Mouse (Mus musculus) stomach, postnatal 0 days (tissue): Measurements from ENCODE around the gene Tead4. TPM values are rescaled to one million over a fixed set of nuclear protein-coding genes. Genes with fewer than 3 reads are reported as not detected.

Experiments
- ATAC-seq: fragments of 200-750 bp; cut with Nextera tagmentation; 2 replicates; pipeline ENCODE4 v1.8.0; 2017; ENCODE audit not compliant: low FRiP score, low TSS enrichment
- DNase-seq: peaks from one replicate; pipeline ENCODE4 v3.0.0-alpha.2; 2016; ENCODE audit warnings: low spot score
- H3K27ac ChIP-seq: fragments of 300-500 bp; sonication (generic); replicated peaks from 2 replicates; pipeline ENCODE4 v1.5.1; 2014; ENCODE audit warnings: mild to moderate bottlenecking, control low read depth
- H3K27me3 ChIP-seq: fragments of 300-500 bp; sonication (generic); 2 replicates; pipeline ENCODE4 v1.6.1; 2014; ENCODE audit warnings: low read length; ENCODE audit not compliant: control insufficient read depth, insufficient read depth
- H3K36me3 ChIP-seq: fragments of 300-500 bp; sonication (generic); 2 replicates; pipeline ENCODE4 v1.6.1; 2014; ENCODE audit warnings: low read length, mixed read lengths; ENCODE audit not compliant: control insufficient read depth, insufficient read depth
- H3K4me1 ChIP-seq: fragments of 300-500 bp; sonication (generic); replicated peaks from 2 replicates; pipeline ENCODE4 v1.6.1; 2014; ENCODE audit warnings: antibody characterized with exemption; ENCODE audit not compliant: control insufficient read depth, insufficient read depth
- H3K4me2 ChIP-seq: fragments of 300-500 bp; sonication (generic); replicated peaks from 2 replicates; pipeline ENCODE4 v1.6.1; 2014; ENCODE audit warnings: low read depth, mild to moderate bottlenecking, control low read depth, moderate library complexity
- H3K4me3 ChIP-seq: fragments of 300-500 bp; sonication (generic); 2 replicates; pipeline ENCODE4 v1.5.1; 2014; ENCODE audit warnings: low read depth, low read length, control low read depth
- H3K9ac ChIP-seq: fragments of 300-500 bp; sonication (generic); 2 replicates; pipeline ENCODE4 v1.6.1; 2014; ENCODE audit warnings: mild to moderate bottlenecking, low read length, control low read depth, mixed read lengths
- H3K9me3 ChIP-seq: fragments of 300-500 bp; sonication (generic); 2 replicates; pipeline ENCODE4 v1.6.1; 2016; ENCODE audit warnings: low read length; ENCODE audit not compliant: control insufficient read depth
- CTCF ChIP-seq: IDR thresholded peaks from 2 replicates; pipeline ENCODE4 v1.5.1; 2016; ENCODE audit warnings: antibody characterized with exemption, low read depth, mild to moderate bottlenecking, moderate library complexity
- EP300 ChIP-seq: optimal IDR thresholded peaks from 2 replicates; pipeline ENCODE3; 2016; ENCODE audit warnings: antibody characterized with exemption
- WGBS: fragments of 180-500 bp; shearing (Covaris S2); extraction: QIAGEN DNeasy Blood & Tissue Kit; methylation state at CpG from one replicate; pipeline ENCODE4 v1.1.7; 2014; 5-methylcytosine and 5-hydroxymethylcytosine counted together
- polyA plus RNA-seq: library from polyadenylated mRNA; unstranded; fragments of >200 nt; fragmentation: Nextera tagmentation; extraction: Ambion mirVana; gene quantifications from 2 replicates; pipeline ENCODE4 v1.2.1, GENCODE M21; 2015

The Tead4 gene
- polyA plus RNA-seq, 1 experiment from 2014 or later = 1.5 TPM

- TF ChIP-seq CTCF (no peak), EP300 (no peak)
- ATAC-seq = no peak
- 66% methylated on average over 8 of the region's 8 CpGs for WGBS
- H3K27ac ChIP-seq = no peak overlapping the region
- H3K36me3 ChIP-seq = no peaks in the 10 kb centered on the region
- DNase-seq = no peak
- H3K9me3 ChIP-seq = no peaks in the 10 kb centered on the region
- H3K27me3 ChIP-seq = no peaks in the 10 kb centered on the region
- H3K4me2 ChIP-seq = no peak overlapping the region
- H3K9ac ChIP-seq = no peak overlapping the region
- H3K4me3 ChIP-seq = no peak overlapping the region
- no peaks in the 10 kb centered on the region for H3K4me1 ChIP-seq
Measured at GRCm38 (mm10) chr6:128208491-128209170, 92.0 kb downstream of the Tead4 start.

DNA sequence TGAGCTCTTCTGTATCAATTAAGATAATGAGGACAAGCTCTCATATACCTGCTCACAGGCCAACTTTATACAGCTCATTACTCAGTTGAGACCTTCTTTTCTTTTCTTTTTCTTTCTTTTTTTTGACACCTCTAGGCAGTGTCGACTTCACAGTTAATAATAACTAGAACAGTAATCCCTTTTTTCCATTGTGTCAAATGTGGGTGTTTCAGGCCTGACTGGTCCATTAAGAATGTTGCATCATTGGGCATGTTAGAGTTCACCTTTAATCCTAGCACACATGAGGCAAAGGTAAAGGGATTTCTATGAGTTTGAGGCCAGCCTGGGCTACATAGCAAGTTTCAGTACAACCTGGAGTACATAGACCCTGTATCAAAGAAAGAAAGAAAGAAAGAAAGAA, 97.1 kb downstream of the Tead4 start:
- Histone ChIP-seq H3K9ac (no peak overlapping the region), H3K27ac (no peak overlapping the region), H3K4me2 (no peak overlapping the region), H3K4me3 (no peak overlapping the region), H3K36me3 (no peaks in the 10 kb centered on the region), H3K4me1 (no peaks in the 10 kb centered on the region), H3K27me3 (no peaks in the 10 kb centered on the region), H3K9me3 (no peaks in the 10 kb centered on the region)
- ATAC-seq (no peak), DNase-seq (no peak)
- TF ChIP-seq EP300 (no peak), CTCF (no peak)
- 57% methylated on average over 1 of the region's 1 CpGs for WGBS

- WGBS = 2% methylated on average over 20 of the region's 20 CpGs
- peak; percentile 65 for DNase-seq
- H3K9ac ChIP-seq = peak overlapping the region; percentile 58
Measured at GRCm38 (mm10) chr6:128200847-128201640, 99.6 kb downstream of the Tead4 start.

DNA sequence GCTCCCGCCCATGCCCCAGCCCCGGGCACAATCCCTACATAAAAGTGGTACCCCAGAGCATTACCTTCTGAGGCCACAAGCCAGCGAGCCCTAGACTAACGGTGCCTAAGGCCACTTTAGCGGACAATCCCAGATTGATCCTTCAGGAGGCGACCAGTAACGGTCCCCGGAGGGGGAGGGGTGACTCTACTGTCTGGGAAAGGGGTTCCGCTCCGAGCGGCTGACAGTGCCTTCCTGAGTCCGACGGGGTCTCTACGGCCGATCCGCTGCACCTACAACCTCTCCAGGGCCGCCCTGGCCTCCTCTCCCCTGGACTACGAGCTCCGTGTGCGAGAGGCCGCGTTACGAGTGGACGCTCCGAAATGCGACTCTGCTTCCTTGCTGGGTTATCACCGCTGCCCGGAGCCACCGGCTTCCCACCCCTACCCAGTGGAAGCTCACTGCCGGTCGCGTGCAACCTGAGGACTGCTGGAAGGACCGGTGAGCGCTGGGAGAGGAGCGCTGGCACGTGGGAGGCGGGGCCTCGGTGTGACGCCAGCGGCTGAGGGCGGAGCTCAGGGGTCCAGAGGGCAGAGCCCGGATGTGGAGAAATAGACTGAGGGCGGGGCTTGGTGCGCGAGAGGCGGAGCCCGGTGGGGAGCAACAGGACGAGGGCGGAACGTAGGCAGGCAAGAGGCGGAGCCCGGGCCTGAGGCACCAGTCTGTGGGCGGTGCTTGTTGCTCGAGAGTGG, 100.3 kb downstream of the Tead4 start:
- no peak overlapping the region; the same call in 1 of the 2 replicates for H3K27ac ChIP-seq
- peak overlapping the region; percentile 91 for H3K4me2 ChIP-seq
- no peaks in the 10 kb centered on the region for H3K36me3 ChIP-seq
- no peaks in the 10 kb centered on the region for H3K4me1 ChIP-seq
- peak; percentile 100 for ATAC-seq
- no peak for TF ChIP-seq EP300
- 0 out of 2 replicates have a peak, but pooled peaks have one; percentile 19 for TF ChIP-seq CTCF
- peak overlapping the region; percentile 50 for H3K4me3 ChIP-seq
- under 1% methylated on average over 54 of the region's 54 CpGs for WGBS
- no peaks in the 10 kb centered on the region for H3K9me3 ChIP-seq
- H3K27me3 ChIP-seq = no peaks in the 10 kb centered on the region
- peak overlapping the region; percentile 62 for H3K9ac ChIP-seq
- peak; percentile 100 for DNase-seq

More at GRCm38 (mm10) chr6:128200847-128201640, 99.6 kb downstream of the Tead4 start:
- Histone ChIP-seq H3K4me1 (no peaks in the 10 kb centered on the region), H3K4me3 (peak overlapping the region; percentile 50), H3K27me3 (no peaks in the 10 kb centered on the region), H3K36me3 (no peaks in the 10 kb centered on the region), H3K27ac (peak overlapping the region; percentile 74), H3K9me3 (no peaks in the 10 kb centered on the region), H3K4me2 (peak overlapping the region; percentile 86)
- ATAC-seq = no peak
- TF ChIP-seq EP300 (no peak), CTCF (peak; percentile 79)

GRCm38 (mm10) chr6:128183521-128183920, 117.1 kb downstream of the Tead4 start:
- Histone ChIP-seq H3K4me2 (no peak overlapping the region), H3K27ac (no peak overlapping the region), H3K4me1 (no peaks in the 10 kb centered on the region), H3K9me3 (no peaks in the 10 kb centered on the region), H3K9ac (no peak overlapping the region), H3K27me3 (no peaks in the 10 kb centered on the region), H3K4me3 (no peak overlapping the region), H3K36me3 (no peaks in the 10 kb centered on the region)
- ATAC-seq (no peak), DNase-seq (no peak)
- WGBS = 31% methylated on average over 2 of the region's 2 CpGs
- TF ChIP-seq CTCF (peak; percentile 52), EP300 (no peak)
